Mouse (Mus musculus) layer of hippocampus, adult 9-10 months (tissue): Measurements from ENCODE around the gene Ppp1r14b.

Source experiments
- DNase-seq: peaks from one replicate; pipeline ENCODE4 v3.0.0; 2022; ENCODE audit warnings: low spot score

Ppp1r14b gene

DNA sequence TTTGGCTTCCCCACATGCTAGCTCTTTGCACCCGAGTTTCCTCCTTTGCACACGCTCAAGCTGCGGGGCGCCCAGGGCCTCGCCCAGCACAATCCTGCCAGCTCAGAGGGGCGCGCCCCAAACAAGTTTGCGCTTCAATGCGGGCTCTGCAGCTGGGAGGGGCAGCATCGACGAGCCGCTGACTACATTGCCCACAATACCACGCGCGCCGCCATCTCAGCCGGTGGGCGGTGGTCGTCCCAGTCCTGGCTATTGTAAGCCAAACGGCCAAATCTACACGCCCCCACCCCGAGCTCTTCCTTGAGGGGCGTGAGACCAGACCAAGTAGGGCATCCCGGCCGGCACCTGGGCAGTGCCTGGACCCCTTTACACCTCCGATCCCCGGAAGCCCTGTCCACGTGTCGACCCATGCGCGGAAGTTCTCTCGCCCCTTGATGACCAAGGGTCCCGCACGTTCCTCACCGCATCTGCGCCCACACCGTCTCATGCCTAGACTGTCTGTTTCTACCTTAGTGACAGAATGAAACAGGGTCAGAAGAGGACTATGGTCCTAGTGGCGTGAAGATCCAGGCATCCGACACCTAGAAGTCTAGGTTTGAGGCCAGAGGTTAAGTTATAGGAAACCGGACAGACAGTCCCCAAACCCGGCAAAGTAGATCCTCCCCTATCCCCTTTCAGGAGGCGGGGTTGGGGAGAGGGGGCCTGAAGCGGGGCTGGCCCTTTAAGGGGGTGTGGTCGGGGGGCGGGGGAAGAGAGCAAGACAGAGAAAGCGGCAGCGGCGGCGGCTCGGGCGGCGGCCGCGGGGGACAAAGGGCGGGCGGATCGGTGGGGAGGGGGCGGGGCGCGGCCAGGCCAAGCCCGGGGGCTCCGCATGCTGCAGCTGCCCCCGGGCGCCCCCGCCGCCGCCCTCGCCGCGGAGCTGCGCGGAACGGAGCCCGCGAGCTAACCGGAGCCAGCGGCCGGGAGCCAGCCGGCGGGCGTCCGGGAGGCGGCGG lies at the start of gene Ppp1r14b:
Ppp1r14b (plus strand) TSS at position 758 of the 995 bp plus-strand sequence.
- DNase-seq = no peak

DNA sequence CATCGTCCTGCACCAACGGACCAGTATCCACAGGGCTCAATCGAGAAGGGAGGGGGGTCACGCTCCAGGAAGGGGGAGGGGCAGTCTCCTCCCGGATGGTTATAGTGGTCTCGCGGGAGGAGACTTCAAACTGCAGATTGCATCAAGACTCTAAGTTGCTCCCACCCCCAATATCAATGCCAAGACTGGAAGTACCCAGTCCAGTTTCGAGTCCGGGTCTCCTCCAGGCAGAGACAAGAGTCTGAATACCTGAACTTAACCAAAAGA lies 49.5 kb upstream of the Ppp1r14b start, which contains the start of gene Catsperz:
Catsperz (minus strand) TSS at position 74 of the 267 bp plus-strand sequence.
- DNase-seq = no peak

DNA sequence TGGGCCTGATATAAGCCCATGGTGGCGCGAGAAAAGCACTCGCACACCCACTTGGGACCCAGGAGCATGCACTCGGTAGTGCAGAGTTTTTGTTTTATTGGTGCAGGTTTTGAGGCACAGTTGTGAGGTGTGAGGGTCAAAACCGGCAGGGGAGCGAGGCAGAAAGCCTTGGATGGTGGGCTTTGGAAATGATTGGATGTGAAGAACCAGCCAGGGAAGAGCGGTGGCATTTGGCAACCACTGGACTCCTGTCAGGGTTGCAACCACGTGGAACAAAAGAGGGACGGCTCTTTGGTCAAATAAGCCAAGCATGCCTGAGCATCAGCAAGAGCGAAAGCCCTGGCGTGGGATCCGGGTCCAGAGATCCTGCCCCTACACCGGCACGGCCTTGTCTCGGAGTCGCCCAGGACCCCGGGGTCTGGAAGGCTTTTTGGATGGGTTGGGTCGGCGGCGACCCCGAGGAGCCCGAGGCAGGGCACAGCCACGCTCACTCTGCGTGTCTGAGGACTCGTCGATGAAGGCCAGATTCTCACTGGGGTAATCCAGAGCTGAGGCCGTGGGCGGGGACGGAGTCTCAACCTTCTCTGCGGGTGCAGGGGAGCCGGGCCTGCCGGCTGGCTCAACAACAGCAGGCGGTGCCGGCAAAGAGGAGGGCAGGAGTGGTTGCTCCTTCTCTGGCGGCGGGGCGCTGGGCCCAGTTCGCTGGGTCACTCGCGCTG lies 49.0 kb upstream of the Ppp1r14b start:
- DNase-seq = no peak

DNA sequence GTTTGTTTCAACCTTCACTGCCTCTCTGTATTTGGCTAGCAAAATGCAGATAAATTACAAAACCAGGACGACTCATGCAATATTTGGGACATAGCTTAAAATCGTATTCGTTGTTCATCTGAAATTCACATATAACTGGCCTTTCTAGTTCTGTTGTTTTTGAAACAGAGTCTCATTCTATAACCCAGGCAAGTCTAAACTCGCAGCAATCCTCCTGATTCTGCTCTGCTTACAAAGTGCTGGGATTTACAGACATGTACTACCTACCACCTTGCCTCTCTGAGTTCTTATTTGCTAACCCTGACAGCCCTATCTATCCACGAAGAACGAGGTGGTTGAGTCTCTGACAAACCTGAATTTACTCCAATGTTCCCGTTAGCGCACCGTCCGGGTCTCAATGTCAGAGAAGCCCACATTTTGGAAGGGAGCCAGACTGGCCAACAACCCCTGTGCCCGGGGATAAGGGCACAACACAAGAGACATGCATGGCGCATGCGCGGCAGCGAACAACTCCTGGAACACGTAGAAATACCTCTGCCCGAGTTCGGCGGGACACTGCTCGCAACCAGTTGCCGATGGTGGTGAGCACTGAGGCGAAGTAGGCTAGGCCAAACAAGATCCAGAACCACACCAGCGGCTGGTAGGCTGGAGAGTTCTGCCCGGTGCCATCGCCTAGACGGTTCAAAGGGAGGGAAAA lies 48.1 kb upstream of the Ppp1r14b start:
- DNase-seq = no peak

DNA sequence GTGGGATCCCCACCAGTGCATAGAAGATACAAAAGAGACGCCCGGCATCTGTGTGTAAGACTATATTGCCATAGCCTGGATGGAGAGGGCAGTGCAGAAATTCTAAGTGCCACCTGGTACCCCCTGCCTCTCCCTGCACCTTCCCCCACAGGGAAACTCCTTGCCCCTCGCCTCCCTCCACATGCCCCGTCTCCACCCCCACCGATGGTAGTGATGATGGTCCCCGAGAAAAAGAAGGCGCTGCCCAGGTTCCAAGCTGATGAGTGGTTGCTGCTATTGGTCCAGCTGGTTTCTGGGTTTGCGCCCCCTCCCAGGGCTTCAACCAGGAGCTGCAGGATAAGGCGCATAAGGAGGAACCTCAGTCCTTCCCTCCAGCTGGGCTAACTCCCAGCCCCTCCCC lies 46.7 kb upstream of the Ppp1r14b start:
- DNase-seq = no peak

DNA sequence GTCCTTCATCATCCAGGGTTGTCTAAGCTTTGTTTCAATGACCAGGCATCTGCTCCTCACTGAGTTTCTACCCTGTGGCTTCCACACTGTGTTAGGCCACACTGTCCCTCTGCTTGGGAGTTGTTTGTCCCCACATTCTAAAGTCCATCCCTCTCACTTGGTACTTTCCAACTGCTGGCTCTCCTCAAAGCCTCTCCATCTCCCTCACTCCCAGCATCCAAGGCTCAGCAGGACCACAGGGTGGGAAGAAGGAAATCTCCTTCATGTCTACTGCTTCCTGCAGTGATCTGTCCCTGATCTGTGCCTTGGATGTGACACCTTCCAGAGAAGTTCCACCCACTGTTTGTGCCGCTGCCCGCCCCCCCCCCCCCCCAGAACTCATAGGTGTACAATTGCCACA lies 43.8 kb upstream of the Ppp1r14b start:
- no peak for DNase-seq

DNA sequence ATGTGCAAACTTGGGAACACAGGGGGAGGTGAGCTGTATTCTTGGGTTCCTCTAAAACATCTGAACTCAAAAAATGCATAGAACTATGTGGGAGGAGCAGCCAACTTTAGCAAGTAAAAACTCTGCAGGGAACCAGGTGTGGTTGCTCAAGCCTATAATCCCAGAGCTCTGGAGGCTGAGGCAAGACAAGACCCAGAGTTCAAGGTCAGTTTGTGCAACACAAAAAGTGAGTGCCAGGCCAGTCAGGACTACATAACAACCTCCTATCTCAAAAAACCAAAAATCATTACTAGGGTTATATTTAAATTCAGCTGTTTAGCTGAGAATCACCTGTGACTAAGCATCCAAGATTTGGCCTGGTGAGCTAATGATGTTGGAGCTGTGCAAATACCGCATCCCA lies 42.8 kb upstream of the Ppp1r14b start:
- DNase-seq = no peak

DNA sequence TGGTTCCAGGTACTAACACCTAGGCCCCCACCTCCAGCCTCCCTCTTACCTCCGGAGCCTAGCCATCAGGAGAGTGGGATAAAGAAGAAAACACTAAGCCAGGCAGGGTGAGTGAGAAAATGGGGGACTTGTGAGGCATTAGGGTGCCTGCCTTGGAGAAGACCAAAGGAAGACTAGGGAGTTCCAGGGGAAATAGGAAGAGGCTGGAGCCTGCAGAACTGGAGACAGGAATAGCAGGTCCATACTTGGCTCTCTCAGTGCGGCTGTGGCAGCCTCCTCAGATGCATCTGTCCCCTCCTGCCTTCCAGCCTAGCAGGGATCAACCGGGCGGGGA lies 41.7 kb upstream of the Ppp1r14b start:
- DNase-seq = no peak

DNA sequence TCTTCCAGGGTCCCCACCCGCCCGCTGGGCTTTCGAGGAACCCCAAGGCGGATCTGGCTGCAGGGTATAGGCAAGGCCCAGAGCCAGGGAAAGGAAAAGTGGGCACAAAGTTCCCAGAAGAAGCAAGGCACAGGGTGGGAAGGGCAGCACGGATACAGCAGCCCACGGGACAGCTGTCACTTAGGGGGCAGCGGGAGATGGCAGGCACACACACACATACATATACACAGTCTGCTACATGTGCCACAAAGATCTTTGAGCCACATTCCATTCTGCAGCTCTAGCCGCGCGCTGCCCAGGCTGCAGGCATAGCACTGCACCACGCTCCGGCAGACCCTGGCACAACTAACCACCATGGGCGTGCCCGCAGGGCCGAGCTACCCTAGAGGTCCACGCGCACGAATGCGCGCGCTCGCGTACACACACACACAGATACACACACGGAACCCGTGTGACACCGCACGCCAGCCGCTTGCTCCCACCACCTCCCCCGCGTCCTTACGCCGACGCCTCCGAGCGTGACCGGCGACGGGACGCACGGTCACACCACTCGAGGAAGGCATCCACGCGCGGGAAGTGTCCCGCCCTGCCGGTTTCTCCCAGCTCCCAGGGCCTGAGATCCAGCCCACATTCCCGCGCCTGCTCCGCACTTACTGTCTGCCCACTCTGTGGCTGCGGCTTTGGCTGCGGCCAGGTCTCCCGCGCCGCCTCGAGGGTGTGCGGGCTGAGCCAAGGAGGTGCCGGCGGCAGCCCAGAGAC lies 41.2 kb upstream of the Ppp1r14b start:
- no peak for DNase-seq

DNA sequence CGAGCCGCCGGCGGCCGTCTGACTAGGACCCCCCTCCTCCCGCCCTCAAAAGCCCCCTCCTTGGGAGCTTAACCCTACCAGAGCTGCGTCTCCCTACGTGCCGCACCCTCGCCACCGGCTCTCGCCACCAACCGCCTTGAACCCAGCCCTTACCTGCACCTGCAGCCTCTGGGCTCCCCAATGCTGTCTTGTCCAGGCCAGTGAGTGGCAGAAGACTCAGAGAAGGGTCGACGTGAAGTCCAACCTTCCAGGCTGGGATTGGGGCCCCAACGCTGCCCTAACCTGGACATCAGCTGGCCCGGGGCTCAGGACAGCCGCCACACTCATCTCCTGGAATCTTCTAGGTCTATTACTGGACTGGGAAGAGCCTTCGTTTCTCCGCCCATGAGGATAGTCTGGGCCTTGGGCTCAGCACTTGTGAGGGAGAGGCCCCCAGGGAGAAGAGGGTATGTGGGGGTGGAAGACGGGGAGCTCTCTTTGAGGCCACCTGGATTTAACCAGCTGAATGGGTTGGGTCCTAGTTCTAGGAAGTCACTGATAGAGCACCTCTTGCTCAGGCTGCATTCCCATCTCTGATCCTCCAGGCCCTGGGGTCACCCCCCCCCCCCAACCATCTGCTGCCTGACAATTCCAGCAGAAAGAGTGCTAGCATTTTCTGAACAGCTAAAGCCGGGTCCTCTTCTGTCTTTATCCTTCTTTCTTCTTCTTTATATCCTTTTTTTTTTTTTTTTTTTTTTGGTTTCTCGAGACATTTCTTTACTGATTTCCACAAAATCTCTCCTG lies 40.4 kb upstream of the Ppp1r14b start, which contains the start of gene Kcnk4:
Kcnk4 (minus strand) TSS at position 321 of the 783 bp plus-strand sequence.
- no peak for DNase-seq

DNA sequence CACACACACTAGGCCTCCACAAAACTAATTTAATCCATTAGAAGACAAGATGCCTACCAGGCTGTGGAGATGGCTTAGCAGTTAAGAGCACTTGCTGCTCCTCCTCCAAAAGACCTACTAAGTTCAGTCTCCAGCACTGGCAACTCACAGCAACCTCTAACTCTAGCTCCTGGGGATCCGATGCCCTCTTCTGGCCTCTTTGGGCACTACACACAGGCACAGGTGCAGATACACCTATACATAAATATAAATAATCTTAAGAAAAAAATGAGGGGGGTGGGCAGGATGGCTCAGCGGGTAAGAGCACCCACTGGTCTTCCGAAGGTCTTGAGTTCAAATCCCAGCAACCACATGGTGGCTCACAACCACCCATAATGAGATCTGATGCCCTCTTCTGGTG lies 38.5 kb upstream of the Ppp1r14b start:
- DNase-seq = no peak

DNA sequence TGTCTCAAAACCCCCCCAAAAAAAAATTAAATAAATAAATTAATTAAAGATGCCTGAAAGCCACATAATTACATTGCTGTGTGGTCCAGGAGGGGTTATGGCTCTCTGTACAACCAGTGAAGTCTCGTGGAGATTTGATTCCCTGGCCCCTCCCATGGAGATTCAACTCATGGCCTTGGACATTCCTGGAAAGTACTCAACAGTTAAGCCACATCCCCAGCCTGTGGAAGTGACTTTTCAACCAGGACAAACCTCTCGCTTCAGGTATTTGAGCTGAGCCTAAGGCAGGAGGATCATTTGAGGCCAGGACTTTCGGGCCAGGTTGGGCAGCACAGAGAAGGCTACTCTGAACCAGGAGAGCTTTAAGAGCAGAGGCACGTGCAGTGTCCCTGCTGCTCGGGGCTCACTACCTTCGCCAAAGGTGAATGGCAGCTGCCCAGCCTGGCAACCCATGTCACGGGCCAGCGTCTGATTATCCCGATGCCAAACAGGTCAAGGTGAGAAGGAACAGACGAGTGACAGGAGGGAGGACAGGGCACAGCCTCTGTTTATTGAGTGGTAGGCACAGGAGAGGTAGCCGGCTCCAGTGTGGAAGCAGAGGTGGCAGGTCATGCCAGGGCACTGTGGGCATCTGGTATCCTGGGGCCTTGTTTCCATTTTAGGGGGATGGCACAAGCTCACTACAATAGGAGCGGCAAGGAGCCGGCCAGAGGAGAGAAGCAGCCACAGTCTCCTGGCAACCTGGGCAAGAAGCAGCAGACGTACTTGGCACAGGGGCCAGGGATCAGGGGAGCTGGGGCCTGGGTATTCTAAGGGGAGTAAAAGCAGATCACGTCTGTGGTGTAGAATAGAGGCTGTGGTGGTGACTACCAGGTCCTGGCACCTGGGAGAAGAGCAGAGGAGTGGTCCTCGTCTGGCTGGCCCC lies 37.0 kb upstream of the Ppp1r14b start:
- no peak for DNase-seq

DNA sequence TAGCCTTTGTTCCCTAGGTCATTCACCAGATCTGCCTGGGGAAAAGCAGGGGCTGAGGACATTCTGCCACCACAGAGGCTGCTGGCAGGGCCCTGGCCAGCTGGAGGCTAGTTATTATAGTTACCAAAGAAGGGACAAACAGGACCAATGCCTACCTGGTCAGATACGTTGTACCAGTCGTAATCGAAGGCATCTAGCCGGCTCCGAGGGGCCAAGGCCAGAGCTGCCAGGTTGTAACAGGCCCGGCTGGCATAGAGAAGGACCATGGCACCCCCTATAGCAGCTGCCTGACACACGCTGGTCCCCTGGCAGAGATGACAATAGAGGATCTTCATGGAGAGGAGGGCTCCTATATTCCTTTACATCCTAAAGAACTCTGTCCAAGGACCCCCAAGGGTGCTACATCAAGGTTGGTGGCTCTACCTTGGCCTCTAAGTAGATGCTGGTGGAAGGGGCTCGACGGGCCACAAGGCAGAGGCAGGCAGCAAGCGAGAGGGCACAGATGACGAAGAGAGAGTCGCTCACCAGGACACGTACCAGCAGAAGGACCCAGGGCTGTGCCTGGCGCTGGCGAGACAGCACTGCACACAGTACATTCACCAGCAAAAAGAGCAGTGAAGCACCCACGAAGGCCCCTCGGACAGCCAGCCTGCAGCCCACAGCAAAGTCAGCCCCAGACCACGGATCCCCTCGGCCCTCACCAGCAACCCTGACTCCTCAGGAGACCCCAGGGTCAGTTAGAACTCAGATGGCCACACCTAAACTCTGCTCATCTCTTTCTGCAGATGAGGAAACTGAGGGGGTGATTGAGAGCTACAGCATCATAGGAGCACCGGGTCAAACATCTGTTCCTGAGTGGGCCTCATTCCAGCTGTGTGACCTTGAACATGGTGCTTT lies 35.4 kb upstream of the Ppp1r14b start:
- DNase-seq = no peak

DNA sequence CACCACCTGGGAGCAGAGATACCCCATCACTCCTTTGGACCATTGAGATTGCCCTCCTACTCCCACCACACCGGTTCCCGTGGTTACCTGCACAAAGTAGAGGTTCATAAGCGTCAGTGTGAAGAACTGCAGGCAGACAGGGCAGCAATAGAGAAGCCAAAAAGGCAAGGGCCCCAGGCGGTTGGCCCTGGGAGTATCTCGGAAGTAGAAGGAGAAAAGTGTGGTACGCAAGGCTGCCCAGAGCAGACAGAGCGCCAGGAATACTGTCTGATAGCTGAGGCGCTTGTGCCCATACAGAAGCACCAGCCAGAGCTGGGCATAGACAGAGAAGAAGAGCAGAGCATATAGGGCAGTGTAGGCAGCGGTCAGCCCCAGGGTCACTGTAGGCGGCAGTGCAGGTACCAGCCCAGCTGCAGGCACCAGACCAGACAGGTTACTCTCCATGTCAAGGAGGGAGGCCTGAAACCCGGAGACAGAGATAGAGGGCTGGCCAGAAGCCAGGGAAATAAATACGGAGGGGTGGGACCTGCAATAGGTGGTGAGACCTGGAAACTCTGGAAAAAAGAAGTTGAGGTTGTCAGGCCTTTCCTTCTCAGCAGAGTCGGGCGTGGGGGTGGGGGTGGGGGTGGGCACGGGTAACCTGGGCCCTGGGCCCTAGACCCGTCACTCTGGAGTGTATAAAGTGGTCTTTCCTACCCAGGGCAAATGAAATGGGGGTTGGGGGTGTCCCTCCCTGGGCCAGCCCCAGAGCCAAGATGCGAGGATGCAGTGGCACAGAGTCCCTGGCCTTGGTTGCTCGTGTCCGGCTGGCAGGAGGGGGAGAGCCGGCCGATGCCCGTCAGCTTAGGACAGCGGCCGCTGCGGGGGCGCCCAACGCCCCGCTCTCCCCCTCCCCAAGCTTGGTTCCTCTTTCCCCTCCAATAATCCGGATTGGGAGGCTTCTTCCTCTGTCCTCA lies 34.1 kb upstream of the Ppp1r14b start:
- DNase-seq = no peak

DNA sequence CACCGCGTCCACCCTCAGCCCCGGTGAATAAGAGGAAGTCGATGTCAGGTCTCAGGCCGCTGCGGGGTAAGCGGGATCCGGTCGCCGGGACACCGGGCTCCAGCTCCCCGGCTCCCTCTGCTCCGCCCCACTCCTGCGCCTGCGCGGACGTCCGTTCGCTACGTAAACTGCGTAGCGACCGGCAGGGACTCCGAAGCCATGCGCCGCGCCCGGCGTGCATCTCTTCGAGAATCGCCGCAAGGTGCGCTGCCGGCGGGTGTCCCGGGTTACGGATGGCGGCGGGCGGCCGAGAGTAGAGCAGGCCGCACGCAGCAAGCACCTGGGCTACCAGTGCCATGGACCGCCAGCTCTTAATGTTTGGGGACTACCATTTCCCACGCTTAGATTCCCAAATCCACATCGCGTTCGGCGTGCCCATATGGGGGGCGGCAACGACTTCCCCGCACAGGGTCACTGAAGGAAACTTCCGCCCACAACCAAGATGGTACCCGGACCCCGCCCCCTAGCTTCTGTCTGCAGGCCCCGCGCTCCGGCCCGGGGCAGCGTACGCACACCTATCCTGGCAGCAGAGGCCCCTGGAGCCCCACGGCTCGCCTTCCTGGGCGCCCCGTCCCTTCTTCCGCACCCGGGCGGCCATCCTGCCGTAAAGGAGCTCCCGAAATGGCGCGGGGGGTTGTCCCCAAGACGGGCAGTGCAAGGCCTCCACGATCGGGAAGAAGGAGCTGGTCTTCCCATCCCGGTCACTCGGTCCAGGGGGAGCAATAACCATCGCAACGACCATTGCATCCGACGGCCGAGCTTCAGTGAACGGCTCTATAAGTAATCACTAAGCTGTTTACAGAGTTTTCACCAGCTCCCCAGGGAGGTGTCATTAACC lies 33.2 kb upstream of the Ppp1r14b start, which contains the start of gene Bad:
Bad (plus strand) TSS at position 490 of the 877 bp plus-strand sequence.
- peak; percentile 86 for DNase-seq

DNA sequence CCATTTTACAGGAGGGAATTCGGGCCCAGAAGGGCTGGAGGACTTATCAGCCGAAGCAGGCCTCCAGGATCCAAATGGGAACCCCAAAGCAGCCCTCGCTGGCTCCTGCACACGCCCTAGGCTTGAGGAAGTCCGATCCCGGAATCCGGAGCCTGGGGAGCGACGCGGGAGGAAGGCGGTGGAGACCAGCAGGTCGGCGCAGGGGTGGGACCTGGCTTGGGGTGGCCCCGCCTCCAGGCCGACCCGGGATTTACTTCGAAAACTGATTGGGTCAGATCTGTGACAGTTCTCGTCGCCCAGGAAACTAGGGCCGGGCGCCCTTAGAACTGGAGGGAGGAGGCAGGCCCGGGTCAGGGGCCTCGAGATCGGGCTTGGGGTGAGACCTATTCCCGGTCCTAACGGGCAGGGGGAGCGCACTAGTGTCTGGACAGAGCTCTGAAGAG lies 32.5 kb upstream of the Ppp1r14b start, which contains the start of gene Gpr137:
Gpr137 (minus strand) TSS at position 232 of the 443 bp plus-strand sequence.
- DNase-seq = peak; percentile 87
